Mouse (Mus musculus) B cell, adult 2 months (primary cell): ENCODE measurements around the gene Iqcn.

Experiments
- DNase-seq, 2 experiments: peaks; one replicate each; pipeline ENCODE4 v3.0.0; 2022

The Iqcn gene

GRCm38 (mm10) chr8:70679404-70679803 is 23.9 kb upstream of the Iqcn start:
- DNase-seq, result no peak

GRCm38 (mm10) chr8:70680039-70680438 is 23.2 kb upstream of the Iqcn start:
- DNase-seq, result no peak

- no peak for DNase-seq
These were observed 21.8 kb upstream of the Iqcn start for GRCm38 (mm10) chr8:70681410-70681809.

- no peak for DNase-seq
These were observed 21.1 kb upstream of the Iqcn start for GRCm38 (mm10) chr8:70682193-70682592.

- DNase-seq, result peak in 1 of 2 experiments; percentile 42
These were observed 20.6 kb upstream of the Iqcn start for GRCm38 (mm10) chr8:70682692-70683091.

GRCm38 (mm10) chr8:70684291-70684690 is 19.0 kb upstream of the Iqcn start:
- no peak for DNase-seq

GRCm38 (mm10) chr8:70687576-70687975 is 15.7 kb upstream of the Iqcn start:
- no peak for DNase-seq

- DNase-seq, result no peak
These were observed 15.1 kb upstream of the Iqcn start for GRCm38 (mm10) chr8:70688136-70688535.

- no peak for DNase-seq
These were observed 13.3 kb upstream of the Iqcn start for GRCm38 (mm10) chr8:70689892-70690390.

- DNase-seq, result no peak
These were observed 12.0 kb upstream of the Iqcn start for GRCm38 (mm10) chr8:70691230-70691629.

- DNase-seq, result no peak
These were observed 11.5 kb upstream of the Iqcn start for GRCm38 (mm10) chr8:70691727-70692231.

- peak in 1 of 2 experiments; percentile 36 for DNase-seq
These were observed 9.6 kb upstream of the Iqcn start for GRCm38 (mm10) chr8:70693636-70694035.

- DNase-seq, result peak; percentile 85 to 87
These were observed 7.8 kb upstream of the Iqcn start for GRCm38 (mm10) chr8:70695318-70696018.

- DNase-seq, result peak; percentile 72 to 73
These were observed 7.0 kb upstream of the Iqcn start for GRCm38 (mm10) chr8:70696019-70696885.

GRCm38 (mm10) chr8:70696946-70697345 is 6.3 kb upstream of the Iqcn start:
- peak in 1 of 2 experiments; percentile 10 for DNase-seq

- peak in 1 of 2 experiments; percentile 15 for DNase-seq
These were observed 5.6 kb upstream of the Iqcn start for GRCm38 (mm10) chr8:70697366-70698250.

- peak; percentile 100 for DNase-seq
These were observed 4.7 kb upstream of the Iqcn start, which contains the start of gene Jund for GRCm38 (mm10) chr8:70698310-70699109. Gene Jund, plus strand, starts transcription at chr8:70698949.

- DNase-seq, result no peak
These were observed 4.0 kb upstream of the Iqcn start for GRCm38 (mm10) chr8:70699116-70699833.

GRCm38 (mm10) chr8:70699834-70700554 is 3.3 kb upstream of the Iqcn start:
- peak; percentile 73 to 77 for DNase-seq

- peak; percentile 87 for DNase-seq
These were observed 2.7 kb upstream of the Iqcn start for GRCm38 (mm10) chr8:70700555-70700922.
